In the genomic region with DNA sequence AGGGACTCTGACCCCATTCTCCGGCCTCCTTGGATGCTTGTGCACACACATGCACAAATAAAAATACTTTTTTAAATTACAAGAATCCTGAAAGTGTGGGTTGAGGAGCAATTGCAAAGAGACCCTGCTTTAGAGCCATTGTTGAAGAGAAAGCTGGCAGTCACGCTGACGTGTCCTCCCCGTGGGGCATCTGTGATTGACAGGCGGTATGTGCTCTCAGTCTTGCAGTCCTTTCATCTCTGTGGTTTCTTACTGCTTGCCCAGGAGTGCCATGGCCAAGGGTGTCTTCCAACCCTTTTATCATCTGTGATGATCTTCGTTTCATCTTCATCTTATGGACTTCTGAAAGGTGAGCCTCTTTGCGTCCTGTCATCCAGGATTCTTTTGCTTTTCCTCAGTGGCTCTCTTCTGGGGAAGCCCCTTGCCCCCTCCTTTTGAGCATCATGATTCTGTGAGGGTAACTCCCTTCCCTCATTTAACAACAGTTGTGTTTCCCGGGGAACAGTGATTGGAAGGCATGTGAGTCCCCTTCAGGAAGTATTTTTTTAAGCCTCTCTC, we compare ENCODE assay signal across 27 mouse cellular contexts. TPM values are rescaled to one million over a fixed set of nuclear protein-coding genes. Genes with fewer than 3 reads are reported as not detected.
DNase-seq lines count a peak whose midpoint lies in the region; ATAC-seq and TF ChIP-seq lines count a peak whose summit lies in the region.
"Had no signal": no experiment of that assay in that cellular context is flagged by ENCODE, and none has a peak within 500 bp of the region (broad histone marks: within the 10 kb centered on the region; RNA-seq: fewer than 3 reads in every experiment).

No protein-coding gene starts in this region.

- no peak for TF ChIP-seq CTCF in forebrain, postnatal 0 days (IDR thresholded peaks at IDR 0.05; ENCODE audit: low read depth)
- no peak for TF ChIP-seq CTCF in layer of hippocampus, adult 2 months (conservative IDR thresholded peaks at IDR 0.05)

- 43% methylated on average over 8 of the region's 8 CpGs for WGBS in forebrain, embryonic 12.5 days
- WGBS in forebrain, postnatal 0 days, result 36% methylated on average over 8 of the region's 8 CpGs
- 32% methylated on average over 8 of the region's 8 CpGs for WGBS in midbrain, embryonic 14.5 days
- 28% methylated on average over 8 of the region's 8 CpGs for WGBS in midbrain, embryonic 15.5 days
- 37% methylated on average over 8 of the region's 8 CpGs for WGBS in embryonic facial prominence, embryonic 11.5 days

- no peak overlapping the region for H3K9ac ChIP-seq in forebrain, embryonic 12.5 days
- no peak overlapping the region for H3K9ac ChIP-seq in forebrain, postnatal 0 days
- no peak overlapping the region for H3K9ac ChIP-seq in midbrain, embryonic 14.5 days (replicated peaks; ENCODE audit: low read length)
- no peak overlapping the region for H3K9ac ChIP-seq in midbrain, embryonic 15.5 days
- no peak overlapping the region for H3K9ac ChIP-seq in embryonic facial prominence, embryonic 11.5 days (replicated peaks; ENCODE audit: low read length)
- H3K9ac ChIP-seq: forebrain, embryonic 15.5 days; hindbrain, embryonic 12.5 days; intestine, embryonic 15.5 days; limb, embryonic 12.5 days; liver, embryonic 15.5 days; lung, embryonic 14.5 days; midbrain, embryonic 12.5 days had no signal

- no peak for ATAC-seq in forebrain, embryonic 12.5 days (ENCODE audit: low FRiP score)
- ATAC-seq in forebrain, postnatal 0 days, result no peak
- ATAC-seq in midbrain, embryonic 14.5 days (ENCODE audit: low FRiP score, low TSS enrichment), result no peak; the same call in 1 of the 2 replicates
- ATAC-seq in midbrain, embryonic 15.5 days (replicated peaks), result no peak
- ATAC-seq in embryonic facial prominence, embryonic 11.5 days (replicated peaks; ENCODE audit: insufficient number of reproducible peaks, low FRiP score, low TSS enrichment, low read depth), result no peak
- ATAC-seq: forebrain, embryonic 15.5 days; intestine, embryonic 15.5 days had no signal

- peak overlapping the region; percentile 8; the same call in 1 of the 2 replicates for H3K27ac ChIP-seq in forebrain, embryonic 12.5 days
- no peak overlapping the region for H3K27ac ChIP-seq in forebrain, postnatal 0 days (ENCODE audit: low read depth, low read length)
- 0 out of 2 replicates have a peak overlapping the region, but pooled peaks have one; percentile 9 for H3K27ac ChIP-seq in midbrain, embryonic 14.5 days (replicated peaks; ENCODE audit: low read depth, low read length)
- no peak overlapping the region for H3K27ac ChIP-seq in midbrain, embryonic 15.5 days
- H3K27ac ChIP-seq in embryonic facial prominence, embryonic 11.5 days (replicated peaks; ENCODE audit: low read depth, low read length), result no peak overlapping the region
- no peak overlapping the region for H3K27ac ChIP-seq in layer of hippocampus, adult 2 months
- H3K27ac ChIP-seq: forebrain, embryonic 15.5 days; hindbrain, embryonic 12.5 days; intestine, embryonic 15.5 days; kidney, postnatal 0 days; limb, embryonic 12.5 days; liver, embryonic 15.5 days; midbrain, embryonic 12.5 days; stomach, postnatal 0 days had no signal

- H3K4me1 ChIP-seq in forebrain, embryonic 12.5 days, result peaks cover 12% of the 10 kb centered on the region
- no peaks in the 10 kb centered on the region for H3K4me1 ChIP-seq in forebrain, postnatal 0 days (ENCODE audit: insufficient read depth)
- H3K4me1 ChIP-seq in midbrain, embryonic 14.5 days (ENCODE audit: control insufficient read depth, insufficient read depth, low read length), result peaks cover 9% of the 10 kb centered on the region
- peaks cover 8% of the 10 kb centered on the region; the same call in 1 of the 2 replicates for H3K4me1 ChIP-seq in midbrain, embryonic 15.5 days
- no peaks in the 10 kb centered on the region for H3K4me1 ChIP-seq in embryonic facial prominence, embryonic 11.5 days (ENCODE audit: control insufficient read depth, insufficient read depth, low read length)
- H3K4me1 ChIP-seq: intestine, embryonic 15.5 days; liver, embryonic 15.5 days had no signal

- no peaks in the 10 kb centered on the region for H3K9me3 ChIP-seq in forebrain, embryonic 12.5 days
- H3K9me3 ChIP-seq in forebrain, postnatal 0 days (ENCODE audit: low read length), result no peaks in the 10 kb centered on the region
- no peaks in the 10 kb centered on the region for H3K9me3 ChIP-seq in midbrain, embryonic 14.5 days (ENCODE audit: control insufficient read depth, low read length)
- no peaks in the 10 kb centered on the region for H3K9me3 ChIP-seq in midbrain, embryonic 15.5 days
- H3K9me3 ChIP-seq in embryonic facial prominence, embryonic 11.5 days (replicated peaks; ENCODE audit: control insufficient read depth, low read length), result no peaks in the 10 kb centered on the region
- H3K9me3 ChIP-seq: forebrain, embryonic 15.5 days; hindbrain, embryonic 12.5 days; intestine, embryonic 15.5 days; limb, embryonic 12.5 days; liver, embryonic 15.5 days; midbrain, embryonic 12.5 days had no signal

- no peak overlapping the region for H3K4me3 ChIP-seq in forebrain, embryonic 12.5 days (replicated peaks)
- no peak overlapping the region for H3K4me3 ChIP-seq in forebrain, postnatal 0 days (ENCODE audit: low read depth, low read length)
- H3K4me3 ChIP-seq in midbrain, embryonic 14.5 days (replicated peaks; ENCODE audit: low read depth, low read length), result no peak overlapping the region
- H3K4me3 ChIP-seq in midbrain, embryonic 15.5 days, result no peak overlapping the region
- H3K4me3 ChIP-seq in embryonic facial prominence, embryonic 11.5 days (ENCODE audit: low read depth, low read length), result no peak overlapping the region
- no peak overlapping the region for H3K4me3 ChIP-seq in layer of hippocampus, adult 2 months
- H3K4me3 ChIP-seq: forebrain, embryonic 15.5 days; hindbrain, embryonic 12.5 days; intestine, embryonic 15.5 days; limb, embryonic 12.5 days; liver, embryonic 15.5 days; midbrain, embryonic 12.5 days had no signal

- H3K36me3 ChIP-seq in forebrain, embryonic 12.5 days (replicated peaks), result no peaks in the 10 kb centered on the region
- H3K36me3 ChIP-seq in forebrain, postnatal 0 days (ENCODE audit: insufficient read depth), result no peaks in the 10 kb centered on the region
- no peaks in the 10 kb centered on the region for H3K36me3 ChIP-seq in midbrain, embryonic 14.5 days (ENCODE audit: control insufficient read depth, insufficient read depth, low read length)
- no peaks in the 10 kb centered on the region for H3K36me3 ChIP-seq in midbrain, embryonic 15.5 days (replicated peaks)
- H3K36me3 ChIP-seq in embryonic facial prominence, embryonic 11.5 days (replicated peaks; ENCODE audit: control insufficient read depth, insufficient read depth, low read depth, low read length), result no peaks in the 10 kb centered on the region
- H3K36me3 ChIP-seq in splenic B cell, adult 2 months (ENCODE audit: control insufficient read depth, insufficient read depth, low read length, poor library complexity, severe bottlenecking), result no peaks in the 10 kb centered on the region
- H3K36me3 ChIP-seq: forebrain, embryonic 15.5 days; hindbrain, embryonic 12.5 days; intestine, embryonic 15.5 days; limb, embryonic 12.5 days; liver, embryonic 15.5 days; midbrain, embryonic 12.5 days had no signal

- H3K4me2 ChIP-seq in forebrain, embryonic 12.5 days, result no peak overlapping the region
- H3K4me2 ChIP-seq in forebrain, postnatal 0 days (ENCODE audit: low read depth), result no peak overlapping the region
- no peak overlapping the region for H3K4me2 ChIP-seq in midbrain, embryonic 14.5 days (ENCODE audit: low read length)
- no peak overlapping the region for H3K4me2 ChIP-seq in midbrain, embryonic 15.5 days
- no peak overlapping the region for H3K4me2 ChIP-seq in embryonic facial prominence, embryonic 11.5 days (ENCODE audit: low read depth, low read length)
- H3K4me2 ChIP-seq: forebrain, embryonic 15.5 days; hindbrain, embryonic 12.5 days; intestine, embryonic 15.5 days; limb, embryonic 12.5 days; liver, embryonic 15.5 days; lung, embryonic 14.5 days; midbrain, embryonic 12.5 days had no signal

- H3K27me3 ChIP-seq in forebrain, embryonic 12.5 days, result no peaks in the 10 kb centered on the region
- H3K27me3 ChIP-seq in forebrain, postnatal 0 days (ENCODE audit: insufficient read depth, low read length), result no peaks in the 10 kb centered on the region
- H3K27me3 ChIP-seq in midbrain, embryonic 14.5 days (ENCODE audit: control insufficient read depth, insufficient read depth, low read length), result no peaks in the 10 kb centered on the region
- H3K27me3 ChIP-seq in midbrain, embryonic 15.5 days (replicated peaks), result no peaks in the 10 kb centered on the region; the same call in 1 of the 2 replicates
- H3K27me3 ChIP-seq in embryonic facial prominence, embryonic 11.5 days (ENCODE audit: control insufficient read depth, insufficient read depth, low read length), result no peaks in the 10 kb centered on the region
- no peaks in the 10 kb centered on the region for H3K27me3 ChIP-seq in splenic B cell, adult 2 months (ENCODE audit: control insufficient read depth, insufficient read depth, low read length, poor library complexity, severe bottlenecking)
- H3K27me3 ChIP-seq: forebrain, embryonic 15.5 days; hindbrain, embryonic 12.5 days; intestine, embryonic 15.5 days; limb, embryonic 12.5 days; liver, embryonic 15.5 days; midbrain, embryonic 12.5 days had no signal

- no peak for DNase-seq in forebrain, postnatal 0 days
- peak; percentile 56 for DNase-seq in midbrain, embryonic 14.5 days
- DNase-seq in embryonic facial prominence, embryonic 11.5 days (ENCODE audit: low spot score), result peak; percentile 32
- DNase-seq in splenic B cell, adult 2 months (ENCODE audit: low read depth, low spot score), result peak; percentile 26
- no peak for DNase-seq in layer of hippocampus, adult 2 months (ENCODE audit: low spot score in 2 of 2)
- DNase-seq in adrenal gland, postnatal 25 days, result no peak
- DNase-seq: adrenal gland, adult 8-10 months; cerebellum, adult 11-12 months; cerebellum, adult 9-11 months; heart, postnatal 14 days; kidney, adult 8-10 months; kidney, postnatal 4 days; layer of hippocampus, postnatal 36 days; lung, embryonic 14.5 days; spleen, adult 18-20 months; thymus, adult 18-20 months; thymus, postnatal 25 days had no signal

RNA-seq across cellular contexts. Expression of gene Map10, which starts 11.3 kb away (rescaled TPM):
- 8.7 and 10.0 TPM in 2 replicates for polyA plus RNA-seq in forebrain, embryonic 12.5 days (2016; fragmentation: Nextera tagmentation; extraction: Ambion mirVana)
- 11.5 and 13.5 TPM in 2 replicates for total RNA-seq in forebrain, postnatal 0 days (2014; rRNA removed)
- polyA plus RNA-seq in forebrain, postnatal 0 days (2015; fragmentation: Nextera tagmentation; extraction: Ambion mirVana), result 7.3 and 7.6 TPM in 2 replicates
- polyA plus RNA-seq in midbrain, embryonic 14.5 days (2014; fragmentation: Nextera tagmentation; extraction: Ambion mirVana), result 5.8 and 10.8 TPM in 2 replicates
- polyA plus RNA-seq in midbrain, embryonic 15.5 days (2015; fragmentation: Nextera tagmentation; extraction: Ambion mirVana), result 8.9 and 9.3 TPM in 2 replicates
- 8.1 and 8.4 TPM in 2 replicates for polyA plus RNA-seq in embryonic facial prominence, embryonic 11.5 days (2014; fragmentation: Nextera tagmentation; extraction: Ambion mirVana)
- 1 to 10 TPM; 6.3 to 6.9 TPM for total RNA-seq in layer of hippocampus, adult 2 months (2021)
- total RNA-seq in adrenal gland, postnatal 25 days (2021), result 5.5 and 6.8 TPM in 2 replicates

RNA-seq across cellular contexts. Expression of gene Ntpcr, which starts 48.8 kb away (rescaled TPM):
- 17.1 and 20.0 TPM in 2 replicates for polyA plus RNA-seq in forebrain, embryonic 12.5 days (2016; fragmentation: Nextera tagmentation; extraction: Ambion mirVana)
- total RNA-seq in forebrain, postnatal 0 days (2014; rRNA removed), result 26.5 and 34.2 TPM in 2 replicates
- 34.0 and 38.0 TPM in 2 replicates for polyA plus RNA-seq in forebrain, postnatal 0 days (2015; fragmentation: Nextera tagmentation; extraction: Ambion mirVana)
- 29.3 and 35.2 TPM in 2 replicates for polyA plus RNA-seq in midbrain, embryonic 14.5 days (2014; fragmentation: Nextera tagmentation; extraction: Ambion mirVana)
- 29.8 and 30.8 TPM in 2 replicates for polyA plus RNA-seq in midbrain, embryonic 15.5 days (2015; fragmentation: Nextera tagmentation; extraction: Ambion mirVana)
- polyA plus RNA-seq in embryonic facial prominence, embryonic 11.5 days (2014; fragmentation: Nextera tagmentation; extraction: Ambion mirVana), result 23.8 and 24.0 TPM in 2 replicates
- total RNA-seq in layer of hippocampus, adult 2 months (2021), result 10 to 100 TPM; 21.1 to 24.2 TPM
- total RNA-seq in adrenal gland, postnatal 25 days (2021), result 16.1 and 25.7 TPM in 2 replicates

Comparison
In these comparisons a context has a peak if more than half of its experiments do, and no peak if none do; other contexts are left out.
1. H3K27ac ChIP-seq: peak in forebrain, embryonic 12.5 days (single experiment) and midbrain, embryonic 14.5 days (single experiment); none in forebrain, postnatal 0 days (single experiment), midbrain, embryonic 15.5 days (single experiment), embryonic facial prominence, embryonic 11.5 days (single experiment) and layer of hippocampus, adult 2 months (single experiment).
2. DNase-seq: peak in midbrain, embryonic 14.5 days (single experiment), embryonic facial prominence, embryonic 11.5 days (single experiment) and splenic B cell, adult 2 months (single experiment); none in forebrain, postnatal 0 days (single experiment), layer of hippocampus, adult 2 months (0 of 2) and adrenal gland, postnatal 25 days (single experiment).